Mouse (Mus musculus) midbrain, embryonic 13.5 days (tissue): ENCODE results near the gene Il17ra. TPM values are rescaled to one million over a fixed set of nuclear protein-coding genes. Genes with fewer than 3 reads are reported as not detected.

Experiments used
- ATAC-seq: fragments of 200-750 bp; cut with Nextera tagmentation; 2 replicates; pipeline ENCODE4 v1.8.0; 2017; ENCODE audit warnings: mild to moderate bottlenecking, moderate TSS enrichment, moderate library complexity
- H3K27ac ChIP-seq: fragments of 300-500 bp; sonication (generic); 2 replicates; pipeline ENCODE4 v1.5.1; 2015; ENCODE audit warnings: inconsistent platforms, mild to moderate bottlenecking, moderate library complexity
- H3K27me3 ChIP-seq: fragments of 300-500 bp; sonication (generic); 2 replicates; pipeline ENCODE4 v1.6.1; 2015; ENCODE audit warnings: mild to moderate bottlenecking, inconsistent platforms
- H3K36me3 ChIP-seq: fragments of 300-500 bp; sonication (generic); 2 replicates; pipeline ENCODE4 v1.6.1; 2015; ENCODE audit warnings: mild to moderate bottlenecking, inconsistent platforms
- H3K4me1 ChIP-seq: fragments of 300-500 bp; sonication (generic); replicated peaks from 2 replicates; pipeline ENCODE4 v1.6.1; 2015; ENCODE audit warnings: inconsistent platforms
- H3K4me2 ChIP-seq: fragments of 300-500 bp; sonication (generic); replicated peaks from 2 replicates; pipeline ENCODE4 v1.6.1; 2015; ENCODE audit warnings: moderate library complexity, mild to moderate bottlenecking, inconsistent platforms
- H3K4me3 ChIP-seq: fragments of 300-500 bp; sonication (generic); replicated peaks from 2 replicates; pipeline ENCODE4 v1.5.1; 2015; ENCODE audit warnings: mild to moderate bottlenecking, inconsistent platforms
- H3K9ac ChIP-seq: fragments of 300-500 bp; sonication (generic); replicated peaks from 2 replicates; pipeline ENCODE4 v1.6.1; 2015; ENCODE audit warnings: mild to moderate bottlenecking, inconsistent platforms
- H3K9me3 ChIP-seq: fragments of 300-500 bp; sonication (generic); 2 replicates; pipeline ENCODE4 v1.6.1; 2016; ENCODE audit warnings: mild to moderate bottlenecking, inconsistent platforms
- WGBS: fragments of 180-500 bp; shearing (Covaris S2); methylation state at CpG from one replicate; pipeline ENCODE4 v1.1.7; 2015; 5-methylcytosine and 5-hydroxymethylcytosine counted together
- polyA plus RNA-seq: library from polyadenylated mRNA; unstranded; fragments of >200 nt; fragmentation: Nextera tagmentation; extraction: Ambion mirVana; gene quantifications from 2 replicates; pipeline ENCODE4 v1.2.1, GENCODE M21; 2015

Gene Il17ra
- polyA plus RNA-seq = 2.9 and 4.4 TPM in 2 replicates

DNA sequence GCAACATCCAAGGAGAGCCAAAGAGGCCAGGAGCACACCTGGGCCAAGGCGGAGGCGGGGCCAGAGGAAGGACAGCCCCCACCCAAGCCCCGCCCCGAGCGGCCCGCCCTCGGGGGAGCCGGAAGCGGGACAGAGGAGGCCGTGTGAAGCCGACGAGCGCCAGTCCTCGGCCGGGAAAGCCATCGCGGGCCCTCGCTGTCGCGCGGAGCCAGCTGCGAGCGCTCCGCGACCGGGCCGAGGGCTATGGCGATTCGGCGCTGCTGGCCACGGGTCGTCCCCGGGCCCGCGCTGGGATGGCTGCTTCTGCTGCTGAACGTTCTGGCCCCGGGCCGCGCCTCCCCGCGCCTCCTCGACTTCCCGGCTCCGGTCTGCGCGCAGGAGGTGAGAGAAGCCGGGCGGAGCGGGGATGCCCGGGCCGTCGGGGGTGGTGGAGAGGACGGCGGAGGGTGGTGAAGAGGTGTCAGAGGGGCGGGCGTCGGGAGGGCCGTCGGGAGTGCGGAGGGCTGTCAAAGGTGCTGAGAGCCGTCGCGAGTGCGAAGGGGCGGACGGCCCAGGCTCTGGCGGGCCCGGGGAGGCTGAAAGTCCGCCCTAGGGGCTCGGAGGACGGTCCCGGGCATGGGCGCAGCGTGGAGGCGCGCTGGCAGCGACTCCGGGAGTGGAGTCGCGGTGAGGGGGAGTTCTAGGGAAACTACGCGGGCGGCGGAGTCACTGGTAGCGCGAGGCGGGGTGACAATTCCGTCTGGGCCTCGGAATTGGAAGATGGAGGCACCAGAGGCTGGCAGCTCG lies at the start of gene Il17ra:
Gene Il17ra (plus strand): TSS at position 162 of the 786 bp plus-strand sequence.
- Histone ChIP-seq H3K27ac (no peak within 1 kb of the TSS), H3K9ac (peak within 1 kb of the TSS; percentile 68), H3K27me3 (peaks cover 51% of the 10 kb centered on the region), H3K4me1 (peaks cover 14% of the 10 kb centered on the region), H3K4me3 (peak within 1 kb of the TSS; percentile 53), H3K4me2 (peak within 1 kb of the TSS; percentile 65), H3K9me3 (no peaks in the 10 kb centered on the region), H3K36me3 (no peaks in the 10 kb centered on the region)
- ATAC-seq = peak; percentile 88
- under 1% methylated on average over 89 of the region's 90 CpGs for WGBS

DNA sequence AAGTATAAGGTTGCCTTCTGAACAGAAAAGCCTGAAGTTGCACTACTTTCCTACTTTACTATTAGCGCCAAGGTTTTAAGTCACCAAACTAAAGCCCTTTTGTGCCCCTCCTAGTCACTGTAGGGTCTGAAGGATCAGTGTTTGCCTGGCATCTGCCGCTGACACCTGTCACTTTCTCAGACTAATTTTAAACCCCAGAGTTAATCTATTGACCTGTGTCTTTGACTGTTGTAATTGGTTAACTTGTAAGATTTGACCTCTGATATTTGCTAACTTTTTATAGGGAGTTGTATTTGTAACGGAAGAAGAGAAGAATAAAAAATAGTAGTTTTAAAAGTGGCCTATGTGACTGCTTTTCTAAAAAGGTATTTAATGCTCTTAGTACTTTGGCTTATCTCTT lies 24.9 kb upstream of the Il17ra start:
- Histone ChIP-seq H3K9me3 (no peaks in the 10 kb centered on the region), H3K4me1 (no peaks in the 10 kb centered on the region), H3K27me3 (no peaks in the 10 kb centered on the region), H3K9ac (no peak overlapping the region), H3K27ac (no peak overlapping the region), H3K36me3 (peaks cover 56% of the 10 kb centered on the region), H3K4me2 (no peak overlapping the region), H3K4me3 (no peak overlapping the region)
- no peak for ATAC-seq
- WGBS = 90% methylated on average over 3 of the region's 3 CpGs

DNA sequence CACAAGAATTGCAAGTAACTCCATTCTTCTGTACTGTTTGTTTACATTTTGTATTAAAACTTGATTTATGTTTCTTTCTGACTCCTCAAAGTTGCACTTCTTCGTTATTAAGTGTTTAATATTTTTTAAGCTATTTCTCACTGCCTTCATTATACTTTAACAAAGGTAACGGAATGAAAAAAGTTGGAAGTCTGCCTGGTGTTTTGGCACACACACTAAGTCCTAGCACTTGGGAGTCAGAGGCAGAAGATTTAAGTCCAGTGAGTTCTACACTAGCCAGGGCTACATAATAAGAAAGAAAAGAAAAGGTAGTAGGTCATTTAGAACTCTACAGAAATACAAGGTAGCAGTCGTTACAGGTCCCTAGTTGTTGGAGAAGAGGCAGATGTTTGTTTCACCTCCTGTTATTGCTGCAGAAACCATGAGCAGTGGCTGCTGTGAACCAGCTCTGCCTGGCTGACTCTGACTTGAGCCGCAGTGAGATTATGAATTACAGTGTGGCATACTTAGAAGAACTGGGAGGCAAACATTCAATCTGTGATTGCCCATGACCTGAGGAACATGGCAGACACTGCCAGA lies 20.8 kb upstream of the Il17ra start:
- Histone ChIP-seq H3K4me2 (no peak overlapping the region), H3K4me1 (no peaks in the 10 kb centered on the region)
- 96% methylated on average over 4 of the region's 4 CpGs for WGBS

DNA sequence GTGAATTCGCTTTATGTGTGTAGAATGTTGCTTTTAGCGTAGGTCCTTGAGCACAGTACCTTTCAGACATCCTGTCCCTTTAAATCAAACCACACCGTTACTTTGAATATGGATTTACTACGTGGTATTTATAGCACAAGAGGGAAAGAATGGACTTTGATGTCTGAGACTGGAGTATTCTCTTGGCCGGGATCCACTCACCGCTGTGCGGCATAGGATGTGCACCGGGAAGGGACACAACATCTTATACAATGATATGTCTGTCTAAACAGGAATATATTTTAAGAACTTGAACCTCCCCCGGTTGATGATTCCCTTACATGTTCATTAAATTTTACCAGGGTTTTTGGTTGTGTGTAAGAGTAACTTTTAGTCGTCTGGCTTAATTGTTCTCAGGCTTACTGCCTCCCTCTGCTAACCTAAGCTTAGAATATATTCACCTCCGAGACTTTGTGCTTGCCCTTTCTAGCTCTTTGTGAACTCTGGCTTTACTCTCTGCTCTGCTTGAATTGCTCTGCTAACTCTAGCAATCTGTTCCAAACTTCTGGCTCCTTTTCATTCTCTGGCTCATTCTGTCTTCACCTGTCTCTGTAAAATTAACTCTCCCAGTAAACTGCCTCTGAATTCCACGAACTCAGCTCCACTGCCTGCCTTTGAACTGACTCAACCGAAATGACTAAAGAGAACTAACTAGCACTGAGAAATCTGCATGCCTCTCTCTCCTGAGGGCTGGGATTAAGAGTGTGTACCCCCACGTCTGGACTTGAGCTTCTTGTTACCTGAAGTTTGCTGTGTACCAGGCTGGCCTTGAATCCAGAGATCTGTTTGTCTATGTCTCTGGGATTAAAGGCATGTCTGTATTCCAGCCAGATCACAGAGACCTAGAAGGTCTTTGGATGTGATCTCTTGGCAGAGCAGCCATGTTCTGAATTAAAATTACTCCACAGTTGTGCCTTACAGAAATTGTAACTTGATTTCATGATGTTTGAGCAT lies 19.4 kb upstream of the Il17ra start:
- H3K4me1 ChIP-seq = no peaks in the 10 kb centered on the region
- ATAC-seq = no peak
- no peak overlapping the region for H3K4me3 ChIP-seq
- H3K27me3 ChIP-seq = no peaks in the 10 kb centered on the region
- H3K36me3 ChIP-seq = peaks cover 40% of the 10 kb centered on the region
- no peak overlapping the region for H3K4me2 ChIP-seq
- no peak overlapping the region for H3K9ac ChIP-seq
- WGBS = 82% methylated on average over 14 of the region's 14 CpGs
- no peak overlapping the region for H3K27ac ChIP-seq
- H3K9me3 ChIP-seq = no peaks in the 10 kb centered on the region

More for the DNA sequence above, 20.8 kb upstream of the Il17ra start:
- Histone ChIP-seq H3K27ac (no peak overlapping the region), H3K4me3 (no peak overlapping the region), H3K9ac (no peak overlapping the region), H3K9me3 (no peaks in the 10 kb centered on the region), H3K27me3 (no peaks in the 10 kb centered on the region), H3K36me3 (peaks cover 49% of the 10 kb centered on the region)
- no peak for ATAC-seq

DNA sequence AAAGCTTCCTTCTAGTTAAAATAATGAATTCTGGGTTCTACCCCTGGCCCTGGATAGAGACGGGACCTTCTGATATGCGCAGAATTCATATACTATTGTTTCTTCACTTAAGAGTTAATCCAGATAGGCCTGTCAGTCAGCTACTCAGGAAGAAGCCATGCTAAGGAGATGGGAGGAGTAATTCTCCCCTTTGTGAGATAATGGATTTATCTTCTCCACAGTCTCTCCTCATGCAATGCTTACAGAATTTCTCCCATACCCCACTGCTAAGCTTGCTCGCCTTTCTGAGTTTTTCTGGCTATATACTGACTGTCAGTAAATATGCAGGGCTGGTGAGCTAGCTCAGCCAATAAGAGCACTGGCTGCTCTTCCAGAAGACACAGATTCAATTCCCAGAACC lies 12.8 kb upstream of the Il17ra start:
- no peak overlapping the region for H3K4me2 ChIP-seq
- no peaks in the 10 kb centered on the region for H3K4me1 ChIP-seq
- no peaks in the 10 kb centered on the region for H3K36me3 ChIP-seq
- no peak overlapping the region for H3K4me3 ChIP-seq
- WGBS = 88% methylated on average over 3 of the region's 3 CpGs
- ATAC-seq = no peak
- H3K27me3 ChIP-seq = no peaks in the 10 kb centered on the region
- H3K27ac ChIP-seq = no peak overlapping the region
- no peaks in the 10 kb centered on the region for H3K9me3 ChIP-seq
- no peak overlapping the region for H3K9ac ChIP-seq

DNA sequence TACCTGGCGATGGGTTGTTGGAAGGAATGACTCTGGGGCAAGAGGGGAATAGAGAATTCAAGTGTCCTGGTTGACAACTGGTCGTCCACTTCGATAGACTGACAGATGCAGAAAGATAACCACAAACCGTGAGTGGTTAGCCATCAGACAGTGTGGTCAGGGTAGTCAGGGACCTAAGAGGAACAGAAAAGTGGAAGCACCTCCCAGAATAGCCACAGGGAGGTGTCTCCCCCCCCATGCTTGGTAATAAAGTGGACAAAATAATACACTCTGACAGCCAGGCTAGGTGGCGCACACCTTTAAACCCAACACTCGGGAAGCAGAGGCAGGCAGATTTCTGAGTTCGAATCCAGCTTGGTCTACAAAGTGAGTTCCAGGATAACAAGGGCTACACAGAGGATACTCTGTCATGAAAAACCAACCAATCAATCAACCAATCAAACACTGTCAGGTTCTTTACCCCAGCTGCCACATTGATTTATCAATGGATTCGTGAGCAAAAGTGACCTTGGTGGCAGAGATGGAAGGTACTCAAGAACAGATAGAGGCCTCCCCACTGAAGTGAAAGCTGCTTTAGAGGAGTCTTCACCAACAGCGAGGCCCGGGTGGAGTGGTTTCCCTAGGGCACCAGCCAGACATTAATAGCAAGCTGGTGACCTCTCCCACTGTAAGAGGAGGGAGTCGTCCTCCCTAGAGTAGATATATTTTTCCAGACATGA lies 10.5 kb upstream of the Il17ra start:
- no peak for ATAC-seq
- Histone ChIP-seq H3K9me3 (no peaks in the 10 kb centered on the region), H3K4me1 (no peaks in the 10 kb centered on the region), H3K4me3 (no peak overlapping the region), H3K4me2 (no peak overlapping the region), H3K27ac (no peak overlapping the region), H3K27me3 (no peaks in the 10 kb centered on the region), H3K36me3 (no peaks in the 10 kb centered on the region), H3K9ac (no peak overlapping the region)
- WGBS = 90% methylated on average over 11 of the region's 11 CpGs

DNA sequence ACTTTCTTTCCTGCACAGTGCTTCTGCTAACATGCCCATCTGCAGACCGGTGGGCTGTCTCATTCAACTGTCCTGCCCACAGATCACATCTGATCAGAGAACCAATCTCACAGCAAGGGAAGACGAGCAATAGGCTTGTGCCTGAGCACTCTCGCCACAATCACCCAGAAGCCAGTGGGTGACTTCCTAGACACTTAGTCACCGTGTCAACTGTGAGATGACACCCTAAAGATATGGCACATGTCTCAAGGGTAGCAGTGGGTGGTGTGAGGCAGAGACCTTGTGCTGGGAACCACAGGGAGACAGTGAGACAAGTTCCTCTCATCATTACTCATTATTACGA lies 10.0 kb upstream of the Il17ra start:
- no peak overlapping the region for H3K4me2 ChIP-seq
- no peak overlapping the region for H3K27ac ChIP-seq
- no peak for ATAC-seq
- H3K9ac ChIP-seq = no peak overlapping the region
- H3K27me3 ChIP-seq = no peaks in the 10 kb centered on the region
- no peaks in the 10 kb centered on the region for H3K9me3 ChIP-seq
- H3K4me3 ChIP-seq = no peak overlapping the region
- H3K36me3 ChIP-seq = no peaks in the 10 kb centered on the region
- 86% methylated on average over 5 of the region's 5 CpGs for WGBS
- no peaks in the 10 kb centered on the region for H3K4me1 ChIP-seq

DNA sequence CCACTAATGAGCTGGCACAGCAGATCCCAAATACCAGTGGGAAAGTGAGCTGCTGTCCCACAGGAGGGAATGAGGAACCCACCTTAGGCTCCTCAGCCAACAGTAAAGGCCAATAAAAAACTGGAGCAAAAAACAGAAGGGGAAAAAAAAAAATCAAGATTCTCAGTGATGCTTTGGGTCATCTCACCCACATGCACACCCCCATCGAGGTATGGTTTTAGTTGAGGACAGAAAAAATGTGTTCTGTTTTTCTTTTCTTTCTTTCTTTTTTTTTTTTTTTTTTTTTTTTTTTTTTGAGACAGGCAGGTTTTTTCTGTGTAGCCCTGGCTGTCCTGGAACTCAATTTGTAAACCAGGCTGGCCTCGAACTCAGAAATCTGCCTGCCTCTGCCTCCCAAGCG lies 9.5 kb upstream of the Il17ra start:
- no peaks in the 10 kb centered on the region for H3K27me3 ChIP-seq
- 91% methylated on average over 3 of the region's 3 CpGs for WGBS
- no peaks in the 10 kb centered on the region for H3K36me3 ChIP-seq
- no peak overlapping the region for H3K4me2 ChIP-seq
- H3K4me1 ChIP-seq = no peaks in the 10 kb centered on the region
- no peaks in the 10 kb centered on the region for H3K9me3 ChIP-seq
- no peak overlapping the region for H3K4me3 ChIP-seq
- no peak for ATAC-seq
- no peak overlapping the region for H3K27ac ChIP-seq
- H3K9ac ChIP-seq = no peak overlapping the region

DNA sequence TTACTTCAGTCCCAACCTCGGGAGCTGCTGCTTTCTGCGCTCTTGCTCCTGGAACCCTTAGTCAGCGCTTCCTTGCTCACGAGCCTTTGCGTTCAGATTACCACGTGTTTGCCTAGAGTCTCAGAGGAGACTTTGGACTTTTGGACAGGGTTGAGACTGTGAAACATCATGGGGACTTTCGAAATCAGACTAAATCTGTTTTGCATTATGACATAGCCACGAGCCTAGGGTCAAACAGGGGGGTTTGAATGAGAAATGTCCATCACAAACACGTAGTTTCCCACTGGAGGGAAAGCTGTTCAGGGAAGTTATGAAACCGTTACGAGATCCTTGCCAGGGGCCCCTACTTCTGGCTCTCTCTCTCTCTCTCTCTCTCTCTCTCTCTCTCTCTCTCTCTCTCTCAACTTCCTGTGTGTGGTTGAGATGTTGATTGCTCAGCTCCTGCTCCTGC lies 8.4 kb upstream of the Il17ra start:
- no peaks in the 10 kb centered on the region for H3K36me3 ChIP-seq
- no peaks in the 10 kb centered on the region for H3K4me1 ChIP-seq
- H3K4me2 ChIP-seq = no peak overlapping the region
- no peak overlapping the region for H3K4me3 ChIP-seq
- H3K9ac ChIP-seq = no peak overlapping the region
- no peak overlapping the region for H3K27ac ChIP-seq
- no peaks in the 10 kb centered on the region for H3K27me3 ChIP-seq
- WGBS = 75% methylated on average over 11 of the region's 11 CpGs
- H3K9me3 ChIP-seq = no peaks in the 10 kb centered on the region
- ATAC-seq = no peak

DNA sequence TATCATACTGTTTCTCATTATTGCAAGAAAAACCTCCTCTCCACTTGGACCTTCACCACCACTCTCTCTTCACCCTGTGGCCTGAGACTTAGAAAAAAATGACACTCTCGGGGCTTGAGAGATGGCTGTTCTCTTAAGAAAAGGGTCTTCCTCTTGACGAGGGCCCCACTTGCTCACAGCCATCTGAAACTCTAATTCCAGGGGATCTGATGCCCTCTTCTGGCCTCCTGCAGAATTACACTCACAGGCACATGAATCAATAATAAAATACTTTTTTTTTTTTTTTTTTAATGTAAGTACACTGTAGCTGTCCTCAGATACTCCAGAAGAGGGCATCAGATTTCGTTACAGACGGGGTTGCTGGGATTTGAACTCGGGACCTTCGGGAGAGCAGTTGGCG lies 6.0 kb upstream of the Il17ra start:
- 75% methylated on average over 7 of the region's 7 CpGs for WGBS
- Histone ChIP-seq H3K27me3 (peaks cover 12% of the 10 kb centered on the region), H3K27ac (no peak overlapping the region), H3K4me1 (no peaks in the 10 kb centered on the region), H3K36me3 (no peaks in the 10 kb centered on the region), H3K9ac (no peak overlapping the region), H3K4me2 (no peak overlapping the region), H3K4me3 (no peak overlapping the region), H3K9me3 (no peaks in the 10 kb centered on the region)
- no peak for ATAC-seq

DNA sequence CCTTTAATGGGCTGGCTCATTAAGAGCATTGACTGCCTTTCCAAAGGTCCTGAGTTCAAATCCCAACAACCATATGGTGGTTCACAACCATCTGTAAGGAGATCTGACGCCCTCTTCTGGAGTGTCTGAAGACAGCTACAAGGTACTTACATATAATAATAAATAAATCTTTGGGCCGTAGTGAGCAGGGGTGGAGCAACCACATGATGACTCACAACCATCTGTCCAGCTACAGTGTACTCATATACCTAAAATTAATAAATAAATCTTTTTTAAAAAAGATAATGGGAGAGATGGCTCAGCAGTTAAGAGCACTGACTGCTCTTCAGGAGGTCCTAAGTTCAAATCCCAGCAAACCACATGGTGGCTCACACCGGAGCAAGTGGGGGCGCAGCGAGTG lies 5.3 kb upstream of the Il17ra start:
- no peaks in the 10 kb centered on the region for H3K36me3 ChIP-seq
- no peaks in the 10 kb centered on the region for H3K9me3 ChIP-seq
- H3K9ac ChIP-seq = no peak overlapping the region
- H3K27me3 ChIP-seq = peaks cover 19% of the 10 kb centered on the region
- ATAC-seq = no peak
- no peak overlapping the region for H3K4me2 ChIP-seq
- no peaks in the 10 kb centered on the region; the same call in 1 of the 2 replicates for H3K4me1 ChIP-seq
- WGBS = 92% methylated on average over 5 of the region's 5 CpGs
- no peak overlapping the region for H3K4me3 ChIP-seq
- H3K27ac ChIP-seq = no peak overlapping the region
